Mouse (Mus musculus) left cerebral cortex, postnatal 36 days (tissue): Measurements from ENCODE around the gene Gm8882. TPM values are rescaled to one million over a fixed set of nuclear protein-coding genes. Genes with fewer than 3 reads are reported as not detected.
"Not testable (repeated sequence)": the region's sequence is repeated elsewhere in the genome, so short reads cannot be mapped to it uniquely, and the experiment has no call there.

Experiments
- DNase-seq, 2 experiments: peaks; one replicate each; pipeline ENCODE4 v3.0.0; 2021 to 2022; ENCODE audit warnings: low spot score in 2 of 2, mixed read lengths in 1 of 2
- intact Hi-C: fragments of 180-260 bp; cut with DNase I; formaldehyde crosslinking; loops from one replicate; pipeline ENCODE4 v1.15.1; 2025
- total RNA-seq, 2 experiments: library from RNA; stranded (reverse); gene quantifications; 2 replicates each; pipeline ENCODE4 v1.2.3; 2021

The Gm8882 gene
- total RNA-seq, result not detected

DNA sequence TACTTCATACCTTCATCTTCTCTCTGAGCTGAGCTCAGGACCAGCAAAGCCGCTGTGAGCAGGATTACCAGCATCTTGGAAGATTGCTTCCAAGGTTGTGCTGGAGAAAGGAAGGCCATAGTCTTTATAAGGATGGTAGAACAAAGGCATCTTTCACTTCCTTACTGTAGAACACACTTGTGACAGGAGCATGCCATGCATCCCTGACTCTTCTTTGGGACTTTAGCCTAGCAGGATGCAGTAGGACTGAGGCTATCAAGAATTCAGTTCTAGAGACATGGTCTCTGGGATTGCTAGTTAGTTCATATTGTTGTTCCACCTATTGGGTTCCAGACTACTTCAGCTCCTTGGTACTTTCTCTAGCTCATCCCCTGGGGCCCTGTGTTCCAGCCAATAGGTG is at the start of gene Gm8882:
Gene Gm8882, minus strand, starts transcription at position 101 of the 400 bp plus-strand sequence.
- intact Hi-C loops, DNase-seq: not testable (repeated sequence)

DNA sequence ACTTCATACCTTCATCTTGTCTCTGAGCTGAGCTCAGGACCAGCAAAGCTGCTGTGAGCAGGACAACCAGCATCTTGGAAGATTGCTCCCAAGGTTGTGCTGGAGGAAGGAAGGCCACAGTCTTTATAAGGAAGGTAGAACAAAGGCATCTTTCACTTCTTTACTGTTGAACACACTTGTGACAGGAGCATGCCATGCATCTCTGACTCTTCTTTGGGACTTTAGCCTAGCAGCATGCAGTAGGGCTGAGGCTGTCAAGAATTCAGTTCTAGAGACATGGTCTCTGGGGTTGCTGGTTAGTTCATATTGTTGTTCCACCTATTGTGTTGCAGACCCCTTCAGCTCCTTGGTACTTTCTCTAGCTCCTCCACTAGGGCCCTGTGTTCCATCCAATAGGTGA is 49.3 kb downstream of the Gm8882 start, which contains the start of gene Prpmp5:
Gene Prpmp5, minus strand, starts transcription at position 101 of the 400 bp plus-strand sequence.
- intact Hi-C loops, DNase-seq: not testable (repeated sequence)

Other genes starting within 250 kb of the Gm8882 start
- not detected for gene Prb1, start 153.6 kb downstream of the Gm8882 start, total RNA-seq
- gene Prpmp5, start 49.4 kb downstream of the Gm8882 start, total RNA-seq, result not detected
- gene Prh1, start 205.7 kb upstream of the Gm8882 start, total RNA-seq, result not detected
- not detected for gene Prp2, start 231.8 kb upstream of the Gm8882 start, total RNA-seq